Mouse (Mus musculus) CH12F3 (cell line): ENCODE results near the gene Slco3a1.

Source experiments
- in situ Hi-C: fragments of 300-500 bp; cut with MboI; formaldehyde crosslinking; loops from 2 replicates; pipeline ENCODE4 v1.14.3; 2020; ENCODE audit warnings: low sequenced_read_pairs

Slco3a1 gene

GRCm38 (mm10) chr7:74320635-74321034 lies 233.9 kb downstream of the Slco3a1 start:
- in situ Hi-C loops, result no loop called here

- in situ Hi-C loops, result no loop called here
These were observed 238.6 kb downstream of the Slco3a1 start for GRCm38 (mm10) chr7:74315836-74316435.

GRCm38 (mm10) chr7:74314276-74314675 lies 240.3 kb downstream of the Slco3a1 start:
- in situ Hi-C loops, result no loop called here

GRCm38 (mm10) chr7:74313279-74314105 lies 241.1 kb downstream of the Slco3a1 start:
- in situ Hi-C loops, result no loop called here

GRCm38 (mm10) chr7:74311536-74311935 lies 243.0 kb downstream of the Slco3a1 start:
- in situ Hi-C loops, result no loop called here

GRCm38 (mm10) chr7:74303611-74304300 lies 250.8 kb downstream of the Slco3a1 start:
- in situ Hi-C loops, result no loop called here

- in situ Hi-C loops, result no loop called here
These were observed 251.5 kb downstream of the Slco3a1 start for GRCm38 (mm10) chr7:74303081-74303480.

GRCm38 (mm10) chr7:74286531-74286930 lies 268.0 kb downstream of the Slco3a1 start:
- in situ Hi-C loops, result no loop called here

- in situ Hi-C loops, result no loop called here
These were observed 274.2 kb downstream of the Slco3a1 start for GRCm38 (mm10) chr7:74280371-74280770.

GRCm38 (mm10) chr7:74279356-74279755 lies 275.2 kb downstream of the Slco3a1 start:
- in situ Hi-C loops, result no loop called here

GRCm38 (mm10) chr7:74270089-74270394 lies 284.5 kb downstream of the Slco3a1 start:
- in situ Hi-C loops, result no loop called here

GRCm38 (mm10) chr7:74269283-74270088 lies 285.1 kb downstream of the Slco3a1 start:
- in situ Hi-C loops, result no loop called here

GRCm38 (mm10) chr7:74266511-74267168 lies 287.9 kb downstream of the Slco3a1 start:
- in situ Hi-C loops, result no loop called here

GRCm38 (mm10) chr7:74256291-74256690 lies 298.3 kb downstream of the Slco3a1 start:
- in situ Hi-C loops, result no loop called here

GRCm38 (mm10) chr7:74252066-74252465 lies 302.5 kb downstream of the Slco3a1 start:
- in situ Hi-C loops, result no loop called here

GRCm38 (mm10) chr7:74241236-74241635 lies 313.3 kb downstream of the Slco3a1 start:
- in situ Hi-C loops, result no loop called here

- in situ Hi-C loops, result no loop called here
These were observed 314.0 kb downstream of the Slco3a1 start for GRCm38 (mm10) chr7:74240459-74241172.
